Mouse (Mus musculus) embryonic stem cell, embryonic (primary cell): Measurements from ENCODE around the gene Stx12.

ENCODE experiments used
- CTCF ChIA-PET, 4 experiments: fragments of 300-600 bp in 2 of 4; fragments of 350-600 bp in 2 of 4; sonication (Branson Sonifier 250); formaldehyde crosslinking; loops; one replicate each; lab custom pipeline; 2022; ENCODE audit warnings: inconsistent platforms in 2 of 4; lab: Charles Lee
- POLR2A ChIA-PET, 4 experiments: fragments of 300-600 bp in 2 of 4; fragments of 350-600 bp in 2 of 4; sonication (Branson Sonifier 250); formaldehyde crosslinking; loops; one replicate each; lab custom pipeline; 2022; ENCODE audit warnings: antibody characterized with exemption in 4 of 4, inconsistent platforms in 1 of 4; lab: Charles Lee

Gene Stx12

GRCm38 (mm10) chr4:132816855-132817254, 67.5 kb downstream of the Stx12 start:
- ChIA-PET POLR2A (interaction anchor here in 2 of 4 experiments (0.5 to 20.5 kb wide), 7 partner anchors 10 to 215 kb away, joined by 3 to 275 read pairs (median 3); partner anchors contain the start of gene Rpa2 (in 1 of the 2)), CTCF (interaction anchor here in 3 of 4 experiments (0.6 kb wide), 3 partner anchors 14 to 867 kb away, joined by 3 to 5 read pairs (median 3); no protein-coding TSS in a partner anchor)

GRCm38 (mm10) chr4:132816404-132816803, 67.9 kb downstream of the Stx12 start:
- ChIA-PET CTCF (interaction anchor here in 2 of 4 experiments (0.6 to 2.1 kb wide), 2 partner anchors 7 to 13 kb away, joined by 3 to 14 read pairs; no protein-coding TSS in a partner anchor), POLR2A (interaction anchor here in 2 of 4 experiments (0.5 to 20.5 kb wide), 5 partner anchors 10 to 214 kb away, joined by 3 to 275 read pairs (median 4); partner anchors contain the start of gene Rpa2 (in 1 of the 2))

GRCm38 (mm10) chr4:132809621-132810020, 74.7 kb downstream of the Stx12 start:
- CTCF ChIA-PET: interaction anchor here (0.6 to 5.8 kb wide), 4 partner anchors 8 to 983 kb away, joined by 4 to 28 read pairs (median 16); no protein-coding TSS in a partner anchor
- POLR2A ChIA-PET: interaction anchor here in 1 of 4 experiments (0.9 to 2.4 kb wide), 5 partner anchors 10 to 41 kb away, joined by 3 to 5 read pairs (median 4); partner anchors contain the start of gene Rpa2

- ChIA-PET POLR2A (interaction anchor here (0.6 to 2.4 kb wide), 19 partner anchors 9 to 381 kb away, joined by 3 to 11 read pairs (median 3); partner anchors contain the start of genes Rpa2 (in 2 of the 4), Ppp1r8 (in 1 of the 4) and Themis2 (in 1 of the 4)), CTCF (interaction anchor here in 3 of 4 experiments (0.6 to 5.8 kb wide), 7 partner anchors 12 to 731 kb away, joined by 3 to 28 read pairs (median 4); no protein-coding TSS in a partner anchor)
Measured at GRCm38 (mm10) chr4:132807771-132808641, 76.3 kb downstream of the Stx12 start.

DNA sequence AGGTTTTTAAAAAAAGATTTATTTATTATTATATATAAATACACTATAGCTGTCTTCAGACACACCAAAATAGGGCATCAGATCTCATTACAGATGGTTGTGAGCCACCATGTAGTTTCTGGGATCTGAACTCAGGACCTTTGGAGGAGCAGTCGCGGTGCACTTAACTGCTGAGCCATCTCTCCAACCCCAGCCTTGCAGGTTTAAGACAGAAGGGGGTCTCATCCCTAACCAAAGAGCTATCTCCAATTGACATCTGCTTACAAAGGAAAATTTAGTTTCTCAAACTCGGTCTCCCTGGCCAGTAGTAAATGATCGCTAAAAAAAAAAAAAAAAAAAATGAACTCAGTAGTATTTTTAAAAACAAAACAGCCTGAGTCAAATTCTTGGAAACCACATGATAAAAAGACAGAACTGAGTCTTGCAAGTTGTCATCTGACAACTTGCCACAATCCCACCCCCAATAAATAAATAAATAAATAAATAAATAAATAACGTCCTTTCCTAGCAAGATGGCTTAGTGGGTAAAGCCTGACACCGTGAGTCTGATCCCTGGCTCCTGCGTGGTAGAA, 77.6 kb downstream of the Stx12 start:
- ChIA-PET POLR2A (interaction anchor here in 3 of 4 experiments (0.6 to 1.9 kb wide), 11 partner anchors 10 to 200 kb away, joined by 3 to 8 read pairs (median 4); partner anchors contain the start of genes Themis2 (in 1 of the 3) and Xkr8 (in 1 of the 3)), CTCF (interaction anchor here (0.6 to 5.8 kb wide), 5 partner anchors 13 to 382 kb away, joined by 3 to 28 read pairs (median 4); no protein-coding TSS in a partner anchor)

GRCm38 (mm10) chr4:132805599-132806197, 78.6 kb downstream of the Stx12 start:
- ChIA-PET POLR2A (interaction anchor here in 3 of 4 experiments (0.5 to 1.9 kb wide), 4 partner anchors 10 to 729 kb away, joined by 3 to 7 read pairs (median 4); partner anchors contain the start of gene Themis2 (in 1 of the 3)), CTCF (interaction anchor here in 2 of 4 experiments (0.5 to 5.8 kb wide), 4 partner anchors 18 to 140 kb away, joined by 4 to 28 read pairs (median 6); no protein-coding TSS in a partner anchor)

- ChIA-PET CTCF (interaction anchor here in 2 of 4 experiments (1.1 to 1.3 kb wide), 2 partner anchors 19 kb away, joined by 4 to 6 read pairs; no protein-coding TSS in a partner anchor), POLR2A (interaction anchor here in 1 of 4 experiments (0.6 to 30.7 kb wide), 3 partner anchors 12 to 67 kb away, joined by 4 to 609 read pairs (median 4); partner anchors contain the start of gene Rpa2)
Measured at GRCm38 (mm10) chr4:132805146-132805545, 79.2 kb downstream of the Stx12 start.

- CTCF ChIA-PET: interaction anchor here in 3 of 4 experiments (0.7 to 1.3 kb wide), 3 partner anchors 19 to 20 kb away, joined by 4 to 14 read pairs (median 6); no protein-coding TSS in a partner anchor
Measured at GRCm38 (mm10) chr4:132804331-132804730, 80.0 kb downstream of the Stx12 start.

DNA sequence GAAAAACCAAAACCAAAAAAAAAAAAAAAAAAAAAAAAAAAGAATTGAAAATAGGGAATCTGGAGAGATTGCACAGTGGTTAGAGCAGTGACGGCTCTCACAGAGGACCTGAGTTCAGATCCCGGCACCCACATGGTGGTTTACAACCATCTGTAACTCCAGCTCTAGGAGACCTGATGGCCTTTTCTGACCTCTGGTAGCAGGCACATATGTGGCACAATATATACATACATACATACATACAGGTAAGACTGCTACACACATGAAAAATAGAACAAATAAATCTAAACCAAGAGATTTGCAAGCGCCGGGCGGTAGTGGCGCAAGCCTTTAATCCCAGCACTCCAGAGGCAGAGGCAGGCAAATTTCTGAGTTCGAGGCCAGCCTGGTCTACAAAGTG, 80.4 kb downstream of the Stx12 start:
- ChIA-PET POLR2A (interaction anchor here in 2 of 4 experiments (0.6 to 30.7 kb wide), 8 partner anchors 8 to 272 kb away, joined by 3 to 609 read pairs (median 4); partner anchors contain the start of genes Rpa2 (in 1 of the 2) and Themis2 (in 1 of the 2)), CTCF (interaction anchor here in 3 of 4 experiments (0.7 to 1.3 kb wide), 4 partner anchors 20 to 26 kb away, joined by 3 to 14 read pairs (median 5); no protein-coding TSS in a partner anchor)

More at GRCm38 (mm10) chr4:132804331-132804730, 80.0 kb downstream of the Stx12 start:
- POLR2A ChIA-PET: interaction anchor here in 2 of 4 experiments (0.6 to 30.7 kb wide), 8 partner anchors 8 to 105 kb away, joined by 3 to 609 read pairs (median 4); partner anchors contain the start of genes Rpa2 (in 1 of the 2) and Themis2 (in 1 of the 2)
